Mouse (Mus musculus): ENCODE results near the gene E130218I03Rik.
A peak's percentile ranks its signal among the peaks of the same experiment; 100 is the strongest.

The E130218I03Rik gene

GRCm38 (mm10) chr4:134243516-134244250 lies at the start of gene E130218I03Rik:
Gene E130218I03Rik, plus strand, starts transcription at chr4:134243662.
- DNase-seq (ENCODE audit: low spot score): no peak

GRCm38 (mm10) chr4:134199371-134199770 lies 44.1 kb upstream of the E130218I03Rik start:
- DNase-seq (ENCODE audit: low spot score): no peak

- no peak for DNase-seq (ENCODE audit: low spot score)
These were observed 40.6 kb upstream of the E130218I03Rik start, which contains the start of gene Gm7534 for GRCm38 (mm10) chr4:134202904-134203303. Gene Gm7534, minus strand, starts transcription at chr4:134203004.

GRCm38 (mm10) chr4:134203340-134203896 lies 40.0 kb upstream of the E130218I03Rik start:
- no peak for DNase-seq (ENCODE audit: low spot score)

GRCm38 (mm10) chr4:134206488-134207053 lies 36.9 kb upstream of the E130218I03Rik start:
- DNase-seq (ENCODE audit: low spot score): no peak

GRCm38 (mm10) chr4:134222793-134223600 lies 20.5 kb upstream of the E130218I03Rik start:
- DNase-seq (ENCODE audit: low spot score): no peak

GRCm38 (mm10) chr4:134227194-134227593 lies 16.3 kb upstream of the E130218I03Rik start, which contains the start of gene Catsper4:
Gene Catsper4, minus strand, starts transcription at chr4:134227383.
- DNase-seq (ENCODE audit: low spot score): no peak

- DNase-seq (ENCODE audit: low spot score): no peak
These were observed 13.0 kb upstream of the E130218I03Rik start for GRCm38 (mm10) chr4:134230431-134230830.

GRCm38 (mm10) chr4:134234876-134235275 lies 8.6 kb upstream of the E130218I03Rik start:
- no peak for DNase-seq (ENCODE audit: low spot score)

GRCm38 (mm10) chr4:134237582-134238278 lies 5.7 kb upstream of the E130218I03Rik start:
- DNase-seq (ENCODE audit: low spot score): no peak

GRCm38 (mm10) chr4:134238279-134238651 lies 5.2 kb upstream of the E130218I03Rik start, which contains the start of gene Cnksr1:
Gene Cnksr1, minus strand, starts transcription at chr4:134238399.
- DNase-seq (ENCODE audit: low spot score): peak; percentile 81

- DNase-seq (ENCODE audit: low spot score): no peak
These were observed 4.8 kb upstream of the E130218I03Rik start for GRCm38 (mm10) chr4:134238686-134239085.

GRCm38 (mm10) chr4:134245148-134245843 lies 1.8 kb downstream of the E130218I03Rik start, which contains the start of gene Zfp593:
Gene Zfp593, minus strand, starts transcription at chr4:134245592.
- DNase-seq (ENCODE audit: low spot score): peak; percentile 99

- no peak for DNase-seq (ENCODE audit: low spot score)
These were observed 2.8 kb downstream of the E130218I03Rik start for GRCm38 (mm10) chr4:134246256-134246655.

GRCm38 (mm10) chr4:134246719-134247258 lies 3.3 kb downstream of the E130218I03Rik start, which contains the start of gene Gm30191:
Gene Gm30191, plus strand, starts transcription at chr4:134246935.
- DNase-seq (ENCODE audit: low spot score): peak; percentile 68

GRCm38 (mm10) chr4:134249651-134250050 lies 6.2 kb downstream of the E130218I03Rik start:
- peak; percentile 91 for DNase-seq (ENCODE audit: low spot score)

GRCm38 (mm10) chr4:134250116-134250929 lies 6.9 kb downstream of the E130218I03Rik start:
- no peak for DNase-seq (ENCODE audit: low spot score)

- DNase-seq (ENCODE audit: low spot score): no peak
These were observed 7.4 kb downstream of the E130218I03Rik start for GRCm38 (mm10) chr4:134250930-134251240.

GRCm38 (mm10) chr4:134251241-134252130 lies 8.0 kb downstream of the E130218I03Rik start:
- DNase-seq (ENCODE audit: low spot score): peak; percentile 66
